Mouse (Mus musculus): ENCODE results near the gene Irx5. TPM values are rescaled to one million over a fixed set of nuclear protein-coding genes. Genes with fewer than 3 reads are reported as not detected.

Irx5 gene
- total RNA-seq, 2 experiments from 2014 or later: 0.14 TPM; not detected in 1

GRCm38 (mm10) chr8:92362396-92363115 lies 5.1 kb downstream of the Irx5 start:
- DNase-seq (ENCODE audit: extremely low spot score in 1 of 2, low spot score in 2 of 2): no peak
- Histone ChIP-seq H3K4me3 (no peak overlapping the region), H3K27ac (no peak overlapping the region)
- intact Hi-C loops (cut with DNase I): loop anchor here (5.0 to 10.0 kb wide), 2 partner anchors 360 to 1168 kb away; partner anchors contain the start of gene Aktip
- no peak for TF ChIP-seq CTCF (IDR thresholded peaks at IDR 0.05)

GRCm38 (mm10) chr8:92363217-92364147 lies 6.1 kb downstream of the Irx5 start:
- DNase-seq (ENCODE audit: extremely low spot score in 1 of 2, low spot score in 2 of 2): no peak
- intact Hi-C loops (cut with DNase I): loop anchor here (5.0 to 10.0 kb wide), 2 partner anchors 359 to 1169 kb away; partner anchors contain the start of gene Aktip
- Histone ChIP-seq H3K27ac (no peak overlapping the region), H3K4me3 (no peak overlapping the region)
- no peak for TF ChIP-seq CTCF (IDR thresholded peaks at IDR 0.05)

GRCm38 (mm10) chr8:92364148-92364775 lies 6.8 kb downstream of the Irx5 start:
- H3K27ac ChIP-seq: no peak overlapping the region
- TF ChIP-seq CTCF (IDR thresholded peaks at IDR 0.05): peak; percentile 44
- intact Hi-C loops (cut with DNase I): loop anchor here (5.0 to 10.0 kb wide), 2 partner anchors 358 to 1169 kb away; partner anchors contain the start of gene Aktip
- DNase-seq (ENCODE audit: extremely low spot score in 1 of 2, low spot score in 2 of 2): no peak
- no peak overlapping the region for H3K4me3 ChIP-seq

GRCm38 (mm10) chr8:92364776-92365240 lies 7.4 kb downstream of the Irx5 start:
- Histone ChIP-seq H3K4me3 (no peak overlapping the region), H3K27ac (no peak overlapping the region)
- TF ChIP-seq CTCF (IDR thresholded peaks at IDR 0.05): no peak
- no peak for DNase-seq (ENCODE audit: extremely low spot score in 1 of 2, low spot score in 2 of 2)
- intact Hi-C loops (cut with DNase I): loop anchor here (5.0 to 10.0 kb wide), 3 partner anchors 307 to 1170 kb away; partner anchors contain the start of genes Aktip and Irx6

GRCm38 (mm10) chr8:92365241-92365943 lies 8.0 kb downstream of the Irx5 start:
- Histone ChIP-seq H3K27ac (no peak overlapping the region), H3K4me3 (no peak overlapping the region)
- intact Hi-C loops (cut with DNase I): loop anchor here (5.0 to 10.0 kb wide), 2 partner anchors 307 to 1171 kb away; partner anchors contain the start of genes Aktip and Irx6
- peak in 1 of 2 experiments; percentile 17 for DNase-seq (ENCODE audit: extremely low spot score in 1 of 2, low spot score in 2 of 2)
- no peak for TF ChIP-seq CTCF (IDR thresholded peaks at IDR 0.05)

GRCm38 (mm10) chr8:92365944-92366735 lies 8.7 kb downstream of the Irx5 start:
- Histone ChIP-seq H3K27ac (no peak overlapping the region), H3K4me3 (no peak overlapping the region)
- no peak for TF ChIP-seq CTCF (IDR thresholded peaks at IDR 0.05)
- no peak for DNase-seq (ENCODE audit: extremely low spot score in 1 of 2, low spot score in 2 of 2)
- intact Hi-C loops (cut with DNase I): loop anchor here (5.0 to 10.0 kb wide), 2 partner anchors 306 to 1171 kb away; partner anchors contain the start of genes Aktip and Irx6

- peak; percentile 39; the same call in 1 of the 2 replicates for TF ChIP-seq CTCF (IDR thresholded peaks at IDR 0.05)
- DNase-seq (ENCODE audit: extremely low spot score in 1 of 2, low spot score in 2 of 2): no peak
- H3K4me3 ChIP-seq: no peak overlapping the region
- no peak overlapping the region for H3K27ac ChIP-seq
- intact Hi-C loops (cut with DNase I): loop anchor here (5.0 to 10.0 kb wide), 2 partner anchors 305 to 1172 kb away; partner anchors contain the start of genes Aktip and Irx6
Measured at GRCm38 (mm10) chr8:92366736-92367267, 9.4 kb downstream of the Irx5 start.

- H3K4me3 ChIP-seq: no peak overlapping the region
- no peak for TF ChIP-seq CTCF (IDR thresholded peaks at IDR 0.05)
- intact Hi-C loops (cut with DNase I): no loop called here
- no peak for DNase-seq (ENCODE audit: extremely low spot score in 1 of 2, low spot score in 2 of 2)
- H3K27ac ChIP-seq: no peak overlapping the region
Measured at GRCm38 (mm10) chr8:92379524-92379923, 22.1 kb downstream of the Irx5 start.

GRCm38 (mm10) chr8:92380571-92380970 lies 23.1 kb downstream of the Irx5 start:
- DNase-seq (ENCODE audit: extremely low spot score in 1 of 2, low spot score in 2 of 2): no peak
- intact Hi-C loops (cut with DNase I): no loop called here
- H3K4me3 ChIP-seq: no peak overlapping the region
- no peak overlapping the region for H3K27ac ChIP-seq
- TF ChIP-seq CTCF (IDR thresholded peaks at IDR 0.05): peak; percentile 54

GRCm38 (mm10) chr8:92387893-92388292 lies 30.5 kb downstream of the Irx5 start:
- H3K27ac ChIP-seq: no peak overlapping the region
- no peak for DNase-seq (ENCODE audit: extremely low spot score in 1 of 2, low spot score in 2 of 2)
- no peak overlapping the region for H3K4me3 ChIP-seq
- TF ChIP-seq CTCF (IDR thresholded peaks at IDR 0.05): no peak
- intact Hi-C loops (cut with DNase I): no loop called here
